Mouse (Mus musculus) forebrain, embryonic 13.5 days (tissue): ENCODE results near the gene Vamp5. TPM values are rescaled to one million over a fixed set of nuclear protein-coding genes. Genes with fewer than 3 reads are reported as not detected.

Experiments used
- ATAC-seq: fragments of 200-750 bp; cut with Nextera tagmentation; 2 replicates; pipeline ENCODE4 v1.8.0; 2017
- H3K27ac ChIP-seq: fragments of 300-500 bp; sonication (generic); 2 replicates; pipeline ENCODE4 v1.5.1; 2015; ENCODE audit warnings: inconsistent platforms, mild to moderate bottlenecking, moderate library complexity
- H3K27me3 ChIP-seq: fragments of 300-500 bp; sonication (generic); 2 replicates; pipeline ENCODE4 v1.6.1; 2015; ENCODE audit warnings: mild to moderate bottlenecking, inconsistent platforms
- H3K36me3 ChIP-seq: fragments of 300-500 bp; sonication (generic); 2 replicates; pipeline ENCODE4 v1.6.1; 2015; ENCODE audit warnings: mild to moderate bottlenecking, inconsistent platforms; ENCODE audit not compliant: poor library complexity, severe bottlenecking
- H3K4me1 ChIP-seq: fragments of 300-500 bp; sonication (generic); 2 replicates; pipeline ENCODE4 v1.6.1; 2015; ENCODE audit warnings: inconsistent platforms
- H3K4me2 ChIP-seq: fragments of 300-500 bp; sonication (generic); 2 replicates; pipeline ENCODE4 v1.6.1; 2015; ENCODE audit warnings: inconsistent platforms, mild to moderate bottlenecking, moderate library complexity
- H3K4me3 ChIP-seq: fragments of 300-500 bp; sonication (generic); 2 replicates; pipeline ENCODE4 v1.5.1; 2015; ENCODE audit warnings: mild to moderate bottlenecking, inconsistent platforms
- H3K9ac ChIP-seq: fragments of 300-500 bp; sonication (generic); 2 replicates; pipeline ENCODE4 v1.6.1; 2015; ENCODE audit warnings: mild to moderate bottlenecking, inconsistent platforms
- H3K9me3 ChIP-seq: fragments of 300-500 bp; sonication (generic); replicated peaks from 2 replicates; pipeline ENCODE4 v1.6.1; 2016; ENCODE audit warnings: inconsistent platforms
- WGBS: fragments of 180-500 bp; shearing (Covaris S2); methylation state at CpG from one replicate; pipeline ENCODE4 v1.1.7; 2015; 5-methylcytosine and 5-hydroxymethylcytosine counted together
- polyA plus RNA-seq: library from polyadenylated mRNA; unstranded; fragments of >200 nt; fragmentation: Nextera tagmentation; extraction: Ambion mirVana; gene quantifications from 2 replicates; pipeline ENCODE4 v1.2.1, GENCODE M21; 2015

Gene Vamp5
- polyA plus RNA-seq, 1 experiment from 2014 or later = 10.1 TPM

GRCm38 (mm10) chr6:72323786-72324508, 56.3 kb downstream of the Vamp5 start:
- no peaks in the 10 kb centered on the region for H3K9me3 ChIP-seq
- H3K36me3 ChIP-seq = peaks cover 95% of the 10 kb centered on the region
- no peak overlapping the region for H3K4me3 ChIP-seq
- no peak overlapping the region for H3K27ac ChIP-seq
- no peaks in the 10 kb centered on the region for H3K4me1 ChIP-seq
- WGBS = 92% methylated on average over 6 of the region's 6 CpGs
- H3K27me3 ChIP-seq = no peaks in the 10 kb centered on the region
- no peak for ATAC-seq
- H3K4me2 ChIP-seq = no peak overlapping the region
- H3K9ac ChIP-seq = no peak overlapping the region

GRCm38 (mm10) chr6:72322936-72323335, 57.3 kb downstream of the Vamp5 start:
- H3K27me3 ChIP-seq = no peaks in the 10 kb centered on the region
- H3K9ac ChIP-seq = no peak overlapping the region
- no peak overlapping the region for H3K4me2 ChIP-seq
- no peaks in the 10 kb centered on the region for H3K4me1 ChIP-seq
- 95% methylated on average over 3 of the region's 3 CpGs for WGBS
- H3K27ac ChIP-seq = no peak overlapping the region
- H3K9me3 ChIP-seq = no peaks in the 10 kb centered on the region
- H3K36me3 ChIP-seq = peaks cover 95% of the 10 kb centered on the region
- ATAC-seq = no peak
- H3K4me3 ChIP-seq = no peak overlapping the region

GRCm38 (mm10) chr6:72319019-72319418, 61.2 kb downstream of the Vamp5 start:
- no peak for ATAC-seq

More at GRCm38 (mm10) chr6:72319019-72319418, 61.2 kb downstream of the Vamp5 start:
- H3K9ac ChIP-seq = no peak overlapping the region
- no peak overlapping the region for H3K27ac ChIP-seq
- H3K27me3 ChIP-seq = no peaks in the 10 kb centered on the region
- no peak overlapping the region for H3K4me3 ChIP-seq
- H3K9me3 ChIP-seq = no peaks in the 10 kb centered on the region
- H3K4me2 ChIP-seq = no peak overlapping the region
- H3K4me1 ChIP-seq = no peaks in the 10 kb centered on the region
- 82% methylated on average over 11 of the region's 11 CpGs for WGBS
- H3K36me3 ChIP-seq = peaks cover 90% of the 10 kb centered on the region

Other genes starting within 250 kb of the Vamp5 start
- 2.9 and 4.5 TPM in 2 replicates for gene Atoh8, start 144.9 kb downstream of the Vamp5 start, polyA plus RNA-seq
- not detected in 2 replicates for gene Sftpb, start 75.9 kb downstream of the Vamp5 start, polyA plus RNA-seq
- gene Usp39, start 35.3 kb downstream of the Vamp5 start, polyA plus RNA-seq = 61.9 and 64.8 TPM in 2 replicates
- 27.2 and 28.2 TPM in 2 replicates for gene 0610030E20Rik, start 33.2 kb downstream of the Vamp5 start, polyA plus RNA-seq
- 6.9 and 7.3 TPM in 2 replicates for gene Tmem150a, start 25.0 kb downstream of the Vamp5 start, polyA plus RNA-seq
- 122 and 125 TPM in 2 replicates for gene Rnf181, start 13.5 kb downstream of the Vamp5 start, polyA plus RNA-seq
- 16.8 and 21.3 TPM in 2 replicates for gene Vamp8, start 10.2 kb upstream of the Vamp5 start, polyA plus RNA-seq
- 12.7 and 13.8 TPM in 2 replicates for gene Ggcx, start 33.8 kb upstream of the Vamp5 start, polyA plus RNA-seq
- gene Mat2a, start 59.1 kb upstream of the Vamp5 start, polyA plus RNA-seq = 402 and 460 TPM in 2 replicates
- 0.62 and 0.89 TPM in 2 replicates for gene Sh2d6, start 141.2 kb upstream of the Vamp5 start, polyA plus RNA-seq
- 4.7 and 4.8 TPM in 2 replicates for gene Capg, start 163.9 kb upstream of the Vamp5 start, polyA plus RNA-seq
- gene Elmod3, start 217.9 kb upstream of the Vamp5 start, polyA plus RNA-seq = 14.1 and 14.8 TPM in 2 replicates
- gene Retsat, start 218.0 kb upstream of the Vamp5 start, polyA plus RNA-seq = 3.6 and 5.5 TPM in 2 replicates
- 28.8 and 32.0 TPM in 2 replicates for gene Tgoln1, start 236.5 kb upstream of the Vamp5 start, polyA plus RNA-seq